Mouse (Mus musculus): ENCODE measurements around the gene Gm34302. TPM values are rescaled to one million over a fixed set of nuclear protein-coding genes. Genes with fewer than 3 reads are reported as not detected.

Gene Gm34302
- not detected in 2 replicates for polyA plus RNA-seq (2015; fragmentation: Nextera tagmentation; extraction: Ambion mirVana)

DNA sequence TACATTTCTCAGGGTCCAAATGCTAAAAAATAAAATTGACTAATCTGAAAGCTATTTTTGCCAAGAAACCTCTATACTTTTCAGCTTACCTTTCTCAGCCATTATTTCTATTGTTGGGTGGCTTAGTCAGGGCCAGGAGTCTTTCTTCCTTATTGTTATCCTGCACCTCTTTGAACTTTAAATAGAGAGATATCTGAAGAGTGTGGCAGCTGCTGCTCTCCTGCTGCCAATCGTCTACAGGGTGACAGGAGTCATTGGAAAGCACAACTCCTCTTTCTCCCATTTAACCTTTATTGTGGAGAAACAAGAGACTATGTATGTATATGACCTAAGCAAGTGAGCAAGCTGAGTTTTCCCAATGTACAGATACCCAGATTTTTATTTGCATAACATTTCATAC is at the start of gene Gm34302:
Gm34302 (minus strand) TSS at position 154 of the 400 bp plus-strand sequence.

Other genes with a start within 250 kb of the Gm34302 start
- 3.2 and 5.7 TPM in 2 replicates for gene Mme, start 242.3 kb downstream of the Gm34302 start, polyA plus RNA-seq (2015; fragmentation: Nextera tagmentation; extraction: Ambion mirVana)